Mouse (Mus musculus) liver, embryonic 15.5 days (tissue): ENCODE data around the gene Ghrhr. TPM values are rescaled to one million over a fixed set of nuclear protein-coding genes. Genes with fewer than 3 reads are reported as not detected.

Source experiments
- ATAC-seq: fragments of 200-750 bp; cut with Nextera tagmentation; 2 replicates; pipeline ENCODE4 v1.8.0; 2017; ENCODE audit warnings: moderate number of reproducible peaks, mild to moderate bottlenecking, moderate library complexity; ENCODE audit not compliant: insufficient read depth
- H3K27ac ChIP-seq: fragments of 300-500 bp; sonication (generic); replicated peaks from 2 replicates; pipeline ENCODE4 v1.5.1; 2015; ENCODE audit warnings: mild to moderate bottlenecking, inconsistent platforms
- H3K27me3 ChIP-seq: fragments of 300-500 bp; sonication (generic); 2 replicates; pipeline ENCODE4 v1.6.1; 2015; ENCODE audit warnings: mild to moderate bottlenecking, inconsistent platforms
- H3K36me3 ChIP-seq: fragments of 300-500 bp; sonication (generic); replicated peaks from 2 replicates; pipeline ENCODE4 v1.6.1; 2015; ENCODE audit warnings: moderate library complexity, mild to moderate bottlenecking, inconsistent platforms
- H3K4me1 ChIP-seq: fragments of 300-500 bp; sonication (generic); replicated peaks from 2 replicates; pipeline ENCODE4 v1.6.1; 2015; ENCODE audit warnings: inconsistent platforms
- H3K4me2 ChIP-seq: fragments of 300-500 bp; sonication (generic); 2 replicates; pipeline ENCODE4 v1.6.1; 2015; ENCODE audit warnings: moderate library complexity, mild to moderate bottlenecking, inconsistent platforms
- H3K4me3 ChIP-seq: fragments of 300-500 bp; sonication (generic); replicated peaks from 2 replicates; pipeline ENCODE4 v1.5.1; 2015; ENCODE audit warnings: mild to moderate bottlenecking, inconsistent platforms
- H3K9ac ChIP-seq: fragments of 300-500 bp; sonication (generic); 2 replicates; pipeline ENCODE4 v1.6.1; 2015; ENCODE audit warnings: moderate library complexity, mild to moderate bottlenecking, inconsistent platforms
- H3K9me3 ChIP-seq: fragments of 300-500 bp; sonication (generic); replicated peaks from 2 replicates; pipeline ENCODE4 v1.6.1; 2016; ENCODE audit warnings: inconsistent platforms
- WGBS: fragments of 180-500 bp; shearing (Covaris S2); methylation state at CpG from one replicate; pipeline ENCODE4 v1.1.7; 2015; ENCODE audit warnings: mixed read lengths; ENCODE audit not compliant: insufficient replicate concordance; 5-methylcytosine and 5-hydroxymethylcytosine counted together
- polyA plus RNA-seq: library from polyadenylated mRNA; unstranded; fragments of >200 nt; fragmentation: Nextera tagmentation; extraction: Ambion mirVana; gene quantifications from 2 replicates; pipeline ENCODE4 v1.2.1, GENCODE M21; 2015

Ghrhr gene
- polyA plus RNA-seq, 1 experiment from 2014 or later = 0.08 TPM

DNA sequence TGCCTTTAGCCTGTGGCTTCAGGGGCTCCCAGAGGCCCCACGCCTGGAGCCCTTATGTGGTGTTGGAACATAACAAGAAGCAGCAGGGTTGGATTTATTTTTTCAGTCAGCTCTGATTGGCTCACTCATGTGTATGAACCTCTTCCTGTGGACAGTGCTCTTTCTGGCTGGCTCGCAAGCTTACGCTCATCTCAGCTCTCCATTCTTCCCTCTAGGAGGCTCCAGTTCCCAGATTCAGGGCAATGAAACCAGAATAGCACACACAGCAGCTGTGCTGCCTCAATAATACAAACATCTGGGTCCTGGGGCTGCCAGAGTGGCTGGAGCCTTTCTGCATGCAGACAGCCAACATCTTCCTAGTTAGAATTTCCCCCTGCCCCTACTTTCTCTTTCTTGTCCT lies 20.1 kb downstream of the Ghrhr start:
- peaks cover 29% of the 10 kb centered on the region; the same call in 1 of the 2 replicates for H3K27me3 ChIP-seq
- 47% methylated on average over 3 of the region's 3 CpGs for WGBS
- H3K9me3 ChIP-seq = no peaks in the 10 kb centered on the region
- no peak for ATAC-seq
- H3K36me3 ChIP-seq = no peaks in the 10 kb centered on the region
- H3K4me3 ChIP-seq = no peak overlapping the region
- H3K4me2 ChIP-seq = no peak overlapping the region
- H3K4me1 ChIP-seq = no peaks in the 10 kb centered on the region
- H3K9ac ChIP-seq = no peak overlapping the region
- H3K27ac ChIP-seq = no peak overlapping the region

DNA sequence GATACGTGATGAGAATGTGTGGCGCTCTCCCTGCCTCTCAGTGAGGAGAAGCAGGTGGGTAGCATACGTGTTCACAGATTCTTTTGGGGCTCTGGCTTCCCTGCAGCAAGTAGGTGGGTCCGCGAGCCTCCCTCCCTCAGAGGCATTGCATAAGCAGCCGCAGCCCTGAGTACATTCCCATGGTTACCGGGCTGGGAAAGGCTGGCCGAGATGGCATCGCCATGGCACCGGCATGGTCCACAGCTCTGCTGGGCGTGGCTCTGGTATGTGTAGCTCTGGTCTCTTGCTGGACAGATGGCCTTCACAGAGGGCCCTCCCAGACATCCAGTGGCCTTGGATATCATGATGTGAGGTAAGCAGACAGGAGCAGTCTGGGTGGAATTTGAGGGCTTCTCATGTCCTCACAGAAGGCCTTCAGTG lies 20.5 kb downstream of the Ghrhr start:
- Histone ChIP-seq H3K9ac (no peak overlapping the region), H3K27me3 (peaks cover 25% of the 10 kb centered on the region; the same call in 1 of the 2 replicates), H3K27ac (no peak overlapping the region), H3K4me2 (no peak overlapping the region), H3K36me3 (no peaks in the 10 kb centered on the region), H3K4me3 (no peak overlapping the region), H3K4me1 (no peaks in the 10 kb centered on the region), H3K9me3 (no peaks in the 10 kb centered on the region)
- no peak for ATAC-seq
- 69% methylated on average over 11 of the region's 11 CpGs for WGBS

DNA sequence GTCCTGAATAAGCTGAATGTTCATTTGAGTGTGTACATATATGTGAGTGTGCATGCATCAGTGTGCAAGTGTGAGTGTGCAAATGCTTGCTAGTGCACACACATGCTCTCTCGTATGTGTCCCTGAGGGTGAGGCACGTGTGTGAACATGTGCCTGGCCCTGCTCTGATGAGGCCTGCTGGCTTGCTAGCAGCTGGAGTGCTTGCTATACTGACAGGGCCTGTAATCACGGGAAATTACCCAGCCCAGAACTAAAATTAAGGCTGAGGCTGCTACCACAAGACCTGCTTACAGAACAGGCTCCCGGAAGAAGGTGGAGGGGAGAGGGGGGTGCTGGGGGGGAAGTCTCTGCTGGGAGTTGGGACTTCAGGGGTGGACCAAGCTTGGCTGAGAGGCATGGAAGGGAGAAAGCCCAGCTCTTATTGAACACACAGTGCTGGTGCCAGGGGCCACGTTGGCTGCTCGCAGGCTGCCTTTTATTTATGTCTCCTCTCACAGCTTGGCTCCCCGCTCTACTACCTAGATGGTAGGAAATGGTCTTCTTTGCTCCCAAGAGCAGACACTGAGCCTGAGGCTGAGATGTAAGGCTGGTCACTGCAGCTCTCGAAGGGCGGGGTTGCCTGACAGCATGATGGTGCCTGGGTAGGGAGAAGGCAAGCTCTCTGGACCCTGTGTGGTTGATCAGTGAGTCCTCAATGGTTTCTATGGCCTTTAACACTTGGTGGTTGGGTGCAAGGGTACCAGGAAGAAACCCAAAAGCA lies 23.0 kb downstream of the Ghrhr start:
- Histone ChIP-seq H3K4me2 (no peak overlapping the region), H3K9me3 (no peaks in the 10 kb centered on the region), H3K4me1 (no peaks in the 10 kb centered on the region), H3K4me3 (no peak overlapping the region), H3K9ac (no peak overlapping the region), H3K27ac (no peak overlapping the region), H3K36me3 (no peaks in the 10 kb centered on the region), H3K27me3 (peaks cover 16% of the 10 kb centered on the region; the same call in 1 of the 2 replicates)
- 52% methylated on average over 9 of the region's 9 CpGs for WGBS
- no peak for ATAC-seq

DNA sequence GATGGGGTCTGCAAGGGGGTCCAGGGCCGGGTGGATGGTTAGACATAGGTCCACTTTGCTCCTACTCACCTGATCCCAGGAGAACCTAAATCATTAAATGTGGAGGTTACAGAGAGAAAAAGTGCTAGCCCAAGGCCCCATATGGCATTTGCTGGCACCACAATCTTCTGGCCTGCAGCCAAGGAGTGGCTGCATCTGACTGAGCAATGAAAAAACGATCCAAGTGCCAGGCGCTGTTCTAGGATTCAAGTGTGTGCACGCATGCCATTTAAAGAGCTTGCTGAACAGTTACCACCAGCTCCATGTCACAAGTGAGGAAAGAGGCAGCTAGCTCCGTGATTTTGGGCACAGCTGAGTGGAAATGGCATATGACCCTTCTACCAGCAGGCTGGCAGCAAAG lies 23.8 kb downstream of the Ghrhr start:
- Histone ChIP-seq H3K9me3 (no peaks in the 10 kb centered on the region), H3K9ac (no peak overlapping the region), H3K4me1 (no peaks in the 10 kb centered on the region), H3K27me3 (peaks cover 13% of the 10 kb centered on the region; the same call in 1 of the 2 replicates), H3K4me3 (no peak overlapping the region), H3K27ac (no peak overlapping the region), H3K36me3 (no peaks in the 10 kb centered on the region), H3K4me2 (no peak overlapping the region)
- WGBS = 59% methylated on average over 5 of the region's 5 CpGs
- ATAC-seq = no peak

DNA sequence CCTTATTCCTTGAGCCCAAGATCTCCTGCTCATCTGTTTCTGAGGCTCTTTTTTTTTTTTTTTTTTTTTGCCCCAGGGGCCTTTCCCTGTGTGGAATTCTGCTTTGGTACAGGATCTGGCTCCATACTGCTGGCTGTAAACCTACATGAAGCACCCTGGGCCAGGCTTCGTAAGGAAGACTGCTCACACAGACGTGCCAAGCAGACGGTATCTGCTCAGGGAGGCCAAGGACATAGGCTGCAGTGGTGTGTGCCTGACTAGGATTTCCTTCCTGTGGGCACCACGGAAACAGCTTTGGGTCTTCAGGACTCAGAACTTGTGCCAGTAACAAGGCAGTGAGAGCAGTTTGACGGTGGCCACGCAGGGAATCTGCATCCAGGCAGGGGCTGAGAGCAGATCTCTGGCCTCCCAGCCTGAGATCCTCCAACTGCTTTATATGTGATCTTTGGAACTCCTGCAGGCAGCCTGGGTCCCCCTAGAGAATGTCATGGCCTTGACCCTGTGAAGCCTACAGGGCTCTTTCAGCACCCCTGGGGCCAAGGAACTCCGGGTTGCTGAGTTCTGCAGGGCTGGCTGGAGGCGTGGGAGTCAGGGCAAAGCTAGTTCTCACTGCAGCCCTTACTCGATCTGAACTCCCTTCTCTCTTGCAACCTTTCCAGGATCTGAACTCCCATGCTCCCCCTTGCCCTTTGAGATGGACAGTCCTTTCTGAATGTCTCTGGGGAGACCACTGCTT lies 26.1 kb downstream of the Ghrhr start:
- Histone ChIP-seq H3K36me3 (no peaks in the 10 kb centered on the region), H3K27ac (no peak overlapping the region), H3K4me1 (no peaks in the 10 kb centered on the region), H3K9ac (no peak overlapping the region), H3K9me3 (no peaks in the 10 kb centered on the region), H3K4me3 (no peak overlapping the region), H3K27me3 (0 out of 2 replicates have a peak, but pooled peaks cover 5% of the 10 kb centered on the region), H3K4me2 (no peak overlapping the region)
- no peak for ATAC-seq
- 46% methylated on average over 9 of the region's 9 CpGs for WGBS

DNA sequence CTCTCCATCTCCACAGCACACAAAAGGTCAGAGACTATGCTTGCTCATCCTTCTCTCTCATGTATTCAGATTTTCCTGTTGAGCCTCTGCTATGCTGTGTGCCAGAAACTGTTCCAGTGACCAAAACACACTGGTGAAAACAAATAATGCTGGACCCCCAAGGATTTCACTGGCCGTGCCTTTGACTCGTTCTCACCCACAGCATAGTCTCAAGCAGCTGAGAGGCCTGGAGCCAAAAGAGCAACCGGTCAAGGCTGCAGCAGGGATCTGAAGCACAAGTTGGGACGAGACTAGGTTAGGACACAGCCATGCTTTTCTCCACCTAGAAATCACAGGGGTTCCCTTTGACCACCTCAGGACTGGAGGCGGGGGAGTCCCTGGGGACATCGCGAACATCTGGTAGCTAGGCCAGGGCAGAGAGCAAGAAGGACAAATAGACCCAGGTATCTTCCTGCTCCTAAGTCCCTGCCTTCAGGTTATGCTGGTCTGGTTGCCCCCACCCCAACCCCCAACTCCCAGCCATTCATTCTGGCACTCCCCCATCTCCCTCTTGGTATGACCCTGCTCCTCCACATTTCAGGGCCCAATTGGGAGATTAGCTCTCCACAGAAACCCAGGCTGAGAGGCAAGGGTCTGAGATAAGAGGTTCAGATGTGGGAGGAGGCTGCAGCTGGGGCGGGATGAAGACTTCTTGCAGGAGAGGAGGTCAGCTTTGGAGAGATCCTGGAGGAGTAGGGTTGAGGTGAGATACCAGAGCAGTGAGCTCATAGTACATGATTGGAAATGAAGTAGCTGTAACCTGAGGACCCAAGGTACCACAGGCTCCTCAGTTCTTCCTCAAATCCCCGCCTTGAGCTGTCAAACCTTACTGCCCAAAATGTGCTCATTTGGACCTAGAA lies 27.6 kb downstream of the Ghrhr start:
- ATAC-seq = no peak
- no peak overlapping the region for H3K4me2 ChIP-seq
- no peak overlapping the region for H3K27ac ChIP-seq
- 54% methylated on average over 9 of the region's 9 CpGs for WGBS
- no peaks in the 10 kb centered on the region for H3K36me3 ChIP-seq
- no peak overlapping the region for H3K9ac ChIP-seq
- no peaks in the 10 kb centered on the region for H3K9me3 ChIP-seq
- H3K27me3 ChIP-seq = no peaks in the 10 kb centered on the region
- no peak overlapping the region for H3K4me3 ChIP-seq
- H3K4me1 ChIP-seq = no peaks in the 10 kb centered on the region

DNA sequence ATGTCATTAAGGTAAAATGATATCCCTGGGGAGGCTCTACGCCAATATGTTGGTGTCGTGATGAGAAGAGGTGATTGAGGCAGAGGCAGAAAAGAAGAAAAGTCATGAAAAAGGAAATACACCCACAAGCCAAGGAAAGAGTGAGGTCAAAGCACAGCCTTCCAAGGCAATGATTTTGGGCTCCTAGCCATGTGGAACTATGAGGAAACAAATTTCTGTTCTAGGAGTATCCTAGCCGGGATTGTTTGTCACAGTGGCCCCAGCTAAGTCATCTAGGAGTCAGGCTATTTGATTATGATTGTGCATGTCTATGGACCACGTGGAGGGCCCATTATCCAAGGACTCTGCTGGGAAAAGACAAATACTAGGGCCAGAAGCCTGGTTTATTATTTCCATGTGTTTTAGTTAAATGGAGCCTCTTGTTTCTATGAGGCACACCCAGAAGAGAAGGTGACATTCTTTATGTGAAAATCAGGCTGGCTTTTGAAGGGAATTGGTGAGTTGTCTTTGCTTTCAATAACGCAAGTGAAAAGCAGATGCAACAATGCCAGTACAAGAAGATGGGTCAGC lies 28.4 kb downstream of the Ghrhr start:
- Histone ChIP-seq H3K4me3 (no peak overlapping the region), H3K4me1 (no peaks in the 10 kb centered on the region), H3K27ac (no peak overlapping the region), H3K27me3 (no peaks in the 10 kb centered on the region), H3K9ac (no peak overlapping the region), H3K9me3 (no peaks in the 10 kb centered on the region), H3K36me3 (no peaks in the 10 kb centered on the region), H3K4me2 (no peak overlapping the region)
- WGBS = 49% methylated on average over 5 of the region's 5 CpGs
- no peak for ATAC-seq

DNA sequence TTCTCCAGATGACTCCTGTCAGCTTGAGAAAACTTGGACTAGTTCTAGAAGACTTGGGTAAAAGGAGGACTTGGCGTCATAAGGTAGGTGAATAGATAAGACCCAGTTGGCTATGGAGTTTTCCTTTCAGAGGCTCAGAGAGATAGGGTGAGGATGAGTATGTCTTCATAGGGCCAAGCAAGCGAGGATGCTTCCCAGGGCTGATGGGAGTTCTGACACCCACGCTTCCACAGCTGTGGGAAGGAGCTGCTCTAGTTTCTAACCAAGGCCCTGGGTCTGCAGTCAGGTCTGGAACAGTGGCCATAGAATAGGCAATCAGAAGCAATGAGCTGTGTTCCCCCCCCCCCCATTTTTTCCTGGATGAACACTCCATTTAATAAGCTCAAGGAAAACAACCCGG lies 31.2 kb downstream of the Ghrhr start:
- H3K4me1 ChIP-seq = no peaks in the 10 kb centered on the region
- H3K27me3 ChIP-seq = no peaks in the 10 kb centered on the region; the same call in 1 of the 2 replicates
- WGBS = 53% methylated on average over 4 of the region's 4 CpGs
- no peaks in the 10 kb centered on the region for H3K9me3 ChIP-seq
- no peak overlapping the region for H3K4me3 ChIP-seq
- no peaks in the 10 kb centered on the region for H3K36me3 ChIP-seq
- no peak overlapping the region for H3K4me2 ChIP-seq
- H3K27ac ChIP-seq = no peak overlapping the region
- H3K9ac ChIP-seq = no peak overlapping the region
- no peak for ATAC-seq

DNA sequence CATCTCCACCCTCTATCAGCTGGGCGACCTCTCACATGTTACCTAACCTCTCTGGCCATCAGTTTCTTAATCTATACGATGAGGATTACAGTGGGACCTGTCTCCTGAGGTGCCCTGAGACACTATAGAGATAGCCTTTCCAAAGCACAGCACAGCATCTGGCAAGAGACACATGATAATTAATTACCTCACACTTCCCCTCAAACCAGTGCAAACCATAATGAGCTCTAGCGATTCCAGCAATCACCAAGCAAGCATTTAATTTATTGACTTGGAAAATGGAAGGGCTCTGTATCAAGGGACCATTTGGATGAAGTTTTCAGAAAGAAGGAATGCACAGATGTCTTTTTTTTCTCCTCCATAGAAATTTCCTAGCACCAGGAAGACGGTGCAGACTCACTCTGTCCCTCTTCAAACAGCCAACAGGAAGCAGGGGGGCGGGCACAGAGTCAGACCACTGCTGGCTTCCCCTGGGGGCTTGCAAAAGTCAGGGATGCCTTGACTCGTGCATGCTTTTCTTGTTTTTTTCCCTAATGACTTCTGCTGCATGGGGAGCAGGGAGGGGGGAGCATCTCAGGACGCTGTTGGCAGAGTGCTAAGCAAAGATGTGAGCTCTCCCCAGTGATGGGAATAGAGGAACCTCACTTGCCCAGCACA lies 34.2 kb downstream of the Ghrhr start:
- Histone ChIP-seq H3K4me3 (no peak overlapping the region), H3K27ac (no peak overlapping the region), H3K36me3 (no peaks in the 10 kb centered on the region), H3K4me2 (no peak overlapping the region), H3K9me3 (no peaks in the 10 kb centered on the region), H3K9ac (no peak overlapping the region), H3K4me1 (no peaks in the 10 kb centered on the region), H3K27me3 (no peaks in the 10 kb centered on the region; the same call in 1 of the 2 replicates)
- no peak for ATAC-seq
- 25% methylated on average over 7 of the region's 7 CpGs for WGBS

DNA sequence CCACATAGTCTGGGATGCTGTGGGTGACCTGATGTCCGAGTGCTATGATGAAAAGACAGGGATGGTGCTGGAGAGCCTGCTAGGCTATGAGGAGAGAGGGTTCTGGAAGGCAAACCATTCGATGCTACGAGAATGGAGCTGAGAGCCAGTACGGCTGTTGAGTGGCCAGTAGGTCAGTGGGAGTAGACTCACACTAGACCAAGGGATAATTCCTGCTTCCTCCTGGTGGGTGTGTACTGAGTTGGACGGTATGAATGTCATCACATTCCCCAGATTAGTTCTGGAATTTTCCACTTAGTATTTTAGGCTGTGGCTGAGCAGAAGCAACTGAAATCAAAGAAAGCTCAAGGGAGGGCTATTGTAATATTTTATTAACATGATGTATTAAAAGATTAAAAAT lies 34.9 kb downstream of the Ghrhr start:
- no peaks in the 10 kb centered on the region for H3K9me3 ChIP-seq
- no peak overlapping the region for H3K4me2 ChIP-seq
- H3K4me3 ChIP-seq = no peak overlapping the region
- no peak overlapping the region for H3K27ac ChIP-seq
- WGBS = 54% methylated on average over 5 of the region's 5 CpGs
- H3K36me3 ChIP-seq = no peaks in the 10 kb centered on the region
- no peak for ATAC-seq
- H3K4me1 ChIP-seq = no peaks in the 10 kb centered on the region
- no peak overlapping the region for H3K9ac ChIP-seq
- no peaks in the 10 kb centered on the region; the same call in 1 of the 2 replicates for H3K27me3 ChIP-seq
